Mouse (Mus musculus): ENCODE data around the gene Stx2. TPM values are rescaled to one million over a fixed set of nuclear protein-coding genes. Genes with fewer than 3 reads are reported as not detected.

Stx2 gene
- total and polyA plus RNA-seq, 3 experiments = 0.74 to 5.2 (median 2.5) TPM

DNA sequence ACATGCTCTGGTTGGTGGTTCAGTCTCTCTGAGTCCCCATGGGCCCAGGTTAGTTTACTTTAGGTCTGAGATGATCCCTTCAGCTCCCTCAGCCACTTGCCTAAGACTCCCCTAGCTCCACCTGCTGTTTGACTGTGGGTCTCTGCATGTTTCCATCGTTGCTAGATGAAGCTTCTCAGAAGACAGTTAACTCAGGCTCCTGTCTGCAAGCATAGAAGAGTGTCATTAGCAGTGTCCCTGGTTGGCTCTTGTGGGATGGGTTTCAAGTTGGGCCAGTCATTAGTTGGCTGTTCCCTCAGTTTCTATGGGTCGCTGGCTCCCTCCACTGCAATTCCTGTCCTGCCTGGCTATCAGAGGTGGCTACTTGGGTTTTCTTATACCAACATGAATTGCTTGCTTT is 16.7 kb upstream of the Stx2 start:
- Histone ChIP-seq H3K27ac (ENCODE audit: insufficient read depth, low read depth) (no peak overlapping the region), H3K79me2 (replicated peaks; ENCODE audit: control insufficient read depth, extremely low read depth, insufficient read depth, poor library complexity, severe bottlenecking) (peaks cover 24% of the 10 kb centered on the region), H3K9ac (ENCODE audit: insufficient read depth, low read depth) (no peak overlapping the region), H3K4me3 (replicated peaks in 1 of 3; ENCODE audit: low read depth in 2 of 3, low read length in 2 of 3, poor library complexity in 1 of 3) (no peak overlapping the region), H3K4me2 (ENCODE audit: insufficient read depth, low read depth, poor library complexity, severe bottlenecking) (no peak overlapping the region), H3K36me3 (replicated peaks in 1 of 2; ENCODE audit: control insufficient read depth in 1 of 2, insufficient read depth in 1 of 2, low read length in 1 of 2) (peaks cover 24 to 38% of the 10 kb centered on the region in 2 experiments), H3K9me3 (replicated peaks; ENCODE audit: low read length) (no peaks in the 10 kb centered on the region), H3K27me3 (replicated peaks) (no peaks in the 10 kb centered on the region), H3K4me1 (ENCODE audit: control insufficient read depth in 1 of 2, insufficient read depth in 2 of 2) (peaks cover 2 to 3% of the 10 kb centered on the region in 2 experiments; a peak in 3 of 4 replicates)
- dilution Hi-C loops (cut with MboI; ENCODE audit: extremely low pct_ligation_motif_present, extremely low pct_unique_long_range_greater_than_20kb, low sequenced_read_pairs) = no loop called here
- no peak for DNase-seq (ENCODE audit: extremely low read depth)
- in situ Hi-C loops (cut with MboI; ENCODE audit: low pct_ligation_motif_present, low pct_unique_long_range_greater_than_20kb, low sequenced_read_pairs) = no loop called here
- TF ChIP-seq MAFK (IDR thresholded peaks at IDR 0.05; ENCODE audit: insufficient replicate concordance, low read length) (no peak), MAX (IDR thresholded peaks at IDR 0.05; ENCODE audit: low read length) (no peak), CTCF (conservative IDR thresholded peaks at IDR 0.05 in 1 of 2, IDR thresholded peaks at IDR 0.05 in 1 of 2; ENCODE audit: low read depth in 2 of 2, low read length in 2 of 2) (peak in 1 of 2 experiments; percentile 29; a peak in 2 of 4 replicates), POLR2A (IDR thresholded peaks at IDR 0.05; ENCODE audit: low read depth, low read length) (peak; percentile 54; the same call in 1 of the 2 replicates), IRF4 (IDR thresholded peaks at IDR 0.05; ENCODE audit: low read depth, low read length) (no peak), E2F4 (IDR thresholded peaks at IDR 0.05; ENCODE audit: insufficient replicate concordance, low read depth, low read length) (no peak), MXI1 (IDR thresholded peaks at IDR 0.05; ENCODE audit: low read depth, low read length) (no peak), TCF12 (IDR thresholded peaks at IDR 0.05; ENCODE audit: low read depth, low read length) (no peak), MEF2A (IDR thresholded peaks at IDR 0.05; ENCODE audit: borderline replicate concordance, low read depth, low read length) (no peak), UBTF (IDR thresholded peaks at IDR 0.05; ENCODE audit: low read depth, low read length) (no peak), NELFE (IDR thresholded peaks at IDR 0.05; ENCODE audit: low read depth, low read length) (no peak), POLR2AphosphoS2 (IDR thresholded peaks at IDR 0.05; ENCODE audit: low read depth, low read length) (peak; percentile 86; the same call in 1 of the 2 replicates), MAZ (IDR thresholded peaks at IDR 0.05; ENCODE audit: low read depth, low read length) (no peak), ZNF384 (IDR thresholded peaks at IDR 0.05; ENCODE audit: low read depth, low read length) (no peak), SIN3A (IDR thresholded peaks at IDR 0.05; ENCODE audit: low read length) (no peak), ZMIZ1 (IDR thresholded peaks at IDR 0.05; ENCODE audit: low read depth, low read length) (no peak), RCOR1 (conservative IDR thresholded peaks at IDR 0.05; ENCODE audit: low read depth, low read length) (no peak), CHD1 (IDR thresholded peaks at IDR 0.05; ENCODE audit: low read depth, low read length) (no peak), ZC3H11A (IDR thresholded peaks at IDR 0.05; ENCODE audit: low read depth, low read length) (no peak), USF1 (IDR thresholded peaks at IDR 0.05; ENCODE audit: low read depth, low read length) (no peak), TBP (conservative IDR thresholded peaks at IDR 0.05; ENCODE audit: low read depth, low read length) (no peak), JUND (conservative IDR thresholded peaks at IDR 0.05; ENCODE audit: low read depth, low read length) (no peak), SMC3 (IDR thresholded peaks at IDR 0.05; ENCODE audit: low read depth, low read length) (no peak), NRF1 (IDR thresholded peaks at IDR 0.05; ENCODE audit: low read depth, low read length) (no peak), JUN (IDR thresholded peaks at IDR 0.05; ENCODE audit: insufficient read depth, low read depth, low read length) (no peak), USF2 (conservative IDR thresholded peaks at IDR 0.05; ENCODE audit: low read depth, low read length) (no peak), GABPA (IDR thresholded peaks at IDR 0.05; ENCODE audit: insufficient replicate concordance, low read depth, low read length) (no peak)
